Mouse (Mus musculus): ENCODE data around the gene Inpp5f.
"Not testable (repeated sequence)": the region's sequence is repeated elsewhere in the genome, so short reads cannot be mapped to it uniquely, and the experiment has no call there.

The Inpp5f gene

DNA sequence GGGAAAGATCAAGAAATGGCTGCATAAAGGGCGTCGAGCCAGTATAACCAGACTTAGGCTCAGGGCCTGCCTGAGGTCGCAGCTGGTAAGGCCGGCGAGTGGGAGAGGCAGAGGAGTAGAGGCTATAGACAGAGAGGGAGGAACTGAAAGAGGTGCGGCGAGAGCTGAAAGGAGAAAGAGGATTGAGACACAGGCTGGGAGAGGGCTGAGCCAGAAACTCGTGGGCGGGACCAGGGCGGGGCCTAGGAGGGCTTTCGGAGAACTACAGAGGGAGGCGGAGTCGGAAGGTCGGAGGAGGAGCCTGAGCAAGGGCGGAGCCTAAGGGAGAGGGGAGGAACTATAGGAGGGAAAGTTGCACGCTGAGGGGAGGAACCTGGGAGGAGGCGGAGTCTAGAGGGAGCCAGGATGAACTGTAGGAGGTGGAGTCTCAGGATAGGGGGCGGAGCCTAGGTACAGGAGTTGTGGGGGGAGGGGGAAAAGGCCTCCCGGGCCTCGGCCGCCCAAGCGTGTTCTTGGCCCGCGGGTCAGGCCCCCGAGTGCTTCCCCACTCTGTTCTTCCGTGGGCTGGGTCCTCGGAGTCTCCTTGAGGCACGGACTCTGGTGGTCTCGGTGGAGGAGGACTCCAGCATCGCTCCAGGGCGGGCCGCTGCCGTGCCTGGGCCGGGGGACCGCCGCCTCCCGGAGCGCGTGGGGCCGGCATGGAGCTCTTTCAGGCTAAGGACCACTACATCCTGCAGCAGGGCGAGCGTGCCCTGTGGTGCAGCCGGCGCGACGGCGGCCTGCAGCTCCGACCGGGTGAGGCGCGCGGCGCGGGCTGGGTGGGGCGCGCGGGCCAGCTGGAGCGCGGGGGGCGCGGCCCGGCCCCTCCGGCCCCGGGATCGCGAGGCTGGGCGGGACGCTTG, at the start of gene Inpp5f:
Gene Inpp5f, plus strand, starts transcription at position 432 of the 902 bp plus-strand sequence.
- DNase-seq (ENCODE audit: low read depth, low spot score): peak; percentile 98

DNA sequence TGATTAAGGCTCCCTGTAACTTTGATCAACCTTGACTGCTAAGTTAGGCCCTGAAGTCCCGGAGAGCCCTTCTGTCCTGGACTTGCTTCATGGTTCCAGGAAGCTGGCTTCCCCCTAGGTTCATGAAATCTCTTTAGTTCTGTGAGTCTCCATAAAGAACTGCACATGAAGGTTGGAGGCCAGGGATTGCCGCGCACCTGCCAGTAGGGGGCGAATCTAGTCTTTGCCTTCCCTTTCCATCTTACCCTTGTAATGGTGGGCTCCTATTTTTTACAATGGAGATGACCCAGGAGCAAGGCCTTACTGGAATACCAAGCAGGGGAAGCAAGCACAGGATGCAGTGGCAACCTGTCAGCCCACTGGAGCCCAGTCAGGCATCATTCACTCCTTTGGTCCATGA, 47.8 kb upstream of the Inpp5f start:
- DNase-seq (ENCODE audit: low read depth, low spot score): peak; percentile 79

DNA sequence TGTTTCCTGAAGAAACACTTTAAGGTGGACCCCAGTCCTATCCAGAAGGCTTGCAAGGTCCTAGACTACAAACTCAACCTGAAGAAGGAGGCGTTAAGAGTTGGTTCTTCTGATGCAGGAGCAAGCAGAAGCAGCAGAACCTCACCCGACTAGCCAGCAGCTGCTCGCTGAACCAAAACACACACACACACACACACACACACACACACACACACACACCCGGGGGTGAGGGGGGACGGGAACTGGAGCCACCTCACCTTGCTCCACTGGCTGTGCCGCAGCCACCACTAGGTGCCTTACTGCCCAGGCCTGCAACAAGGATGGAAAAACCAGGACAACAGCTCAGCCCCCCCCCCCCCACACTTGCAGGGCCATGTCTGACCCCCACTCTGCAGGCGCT, 44.8 kb upstream of the Inpp5f start:
- peak; percentile 15 for DNase-seq (ENCODE audit: low read depth, low spot score)

DNA sequence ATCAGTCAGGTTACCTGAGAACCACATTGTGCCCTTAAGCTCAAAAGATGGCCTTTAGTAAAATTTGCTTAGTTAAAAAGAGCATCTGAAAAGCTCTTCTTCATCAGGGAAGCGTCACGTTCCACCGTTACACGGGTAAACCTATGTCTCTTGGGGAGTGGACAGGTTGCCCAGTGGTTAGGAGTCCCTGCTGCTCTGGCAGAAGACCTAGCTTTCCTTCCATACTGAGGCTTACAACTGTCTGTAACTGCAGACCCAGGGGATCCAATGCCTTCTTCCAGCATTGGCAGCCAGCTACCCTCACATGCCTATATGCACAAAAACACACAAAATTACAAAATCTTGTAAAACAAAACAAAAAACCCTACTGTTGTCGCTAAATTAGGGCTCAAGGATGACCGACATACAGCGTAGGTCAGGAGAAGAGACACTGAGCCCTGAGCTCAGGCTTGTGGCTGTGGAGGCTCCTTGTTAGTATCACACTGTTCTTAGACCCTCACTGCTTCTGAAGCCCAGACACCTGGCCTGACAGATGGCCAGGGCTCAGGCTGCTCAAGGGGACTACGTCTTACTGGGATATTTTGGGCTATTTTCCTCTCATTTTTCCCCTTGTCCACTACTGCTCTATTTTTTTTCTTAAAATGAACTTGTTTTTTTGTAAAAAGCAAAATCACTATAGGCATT, 43.4 kb upstream of the Inpp5f start:
- DNase-seq (ENCODE audit: low read depth, low spot score): no peak

DNA sequence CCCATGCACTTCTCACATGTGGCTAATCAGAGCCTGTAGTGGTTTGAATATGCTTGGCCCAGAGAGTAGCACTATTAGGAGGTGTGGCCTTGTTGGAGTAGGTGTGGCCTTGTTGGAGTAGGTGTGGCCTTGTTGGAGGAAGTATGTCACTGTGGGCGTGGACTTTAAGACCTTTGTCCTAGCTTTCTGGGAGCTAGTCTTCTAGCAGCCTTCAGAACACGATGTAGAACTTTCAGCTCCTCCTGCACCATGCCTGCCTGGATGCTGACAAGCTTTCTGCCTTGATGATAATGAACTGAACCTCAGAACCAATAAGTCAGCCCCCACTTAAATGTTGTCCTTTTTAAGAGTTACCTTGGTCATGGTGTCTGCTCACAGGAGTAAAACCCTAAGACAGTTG, 41.7 kb upstream of the Inpp5f start:
- DNase-seq (ENCODE audit: low read depth, low spot score): peak; percentile 38

DNA sequence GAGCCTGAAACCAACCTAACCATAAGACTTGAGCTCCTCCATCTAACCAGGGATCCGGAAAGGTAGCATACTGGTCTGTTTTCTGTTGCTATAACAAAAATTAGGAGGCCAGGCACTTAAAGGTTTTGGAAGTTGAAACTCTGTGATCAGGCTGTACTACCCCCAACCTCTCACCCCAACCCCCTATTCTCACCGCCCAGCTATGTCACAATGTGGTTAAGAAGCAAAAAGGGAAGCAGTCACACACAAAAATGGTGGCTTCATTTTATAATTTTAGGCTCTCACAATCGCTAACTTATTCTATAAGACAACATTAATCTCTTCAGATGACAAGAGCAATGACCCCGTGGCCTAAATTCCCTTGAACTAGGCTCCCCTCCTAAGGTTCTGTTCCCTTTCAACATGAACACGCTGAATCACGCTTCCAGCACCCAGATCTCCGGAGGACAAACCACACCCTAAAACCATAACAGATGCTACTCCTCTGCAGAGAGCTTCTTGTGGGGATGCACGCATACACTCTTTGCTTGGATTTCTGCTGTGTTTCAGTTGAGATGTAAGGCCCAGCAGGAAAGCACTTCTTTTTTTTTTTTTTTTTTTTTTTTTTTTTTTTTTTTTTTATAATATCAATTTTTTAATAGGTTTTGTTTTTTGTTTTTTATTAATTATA, 41.0 kb upstream of the Inpp5f start:
- DNase-seq (ENCODE audit: low read depth, low spot score): no peak

DNA sequence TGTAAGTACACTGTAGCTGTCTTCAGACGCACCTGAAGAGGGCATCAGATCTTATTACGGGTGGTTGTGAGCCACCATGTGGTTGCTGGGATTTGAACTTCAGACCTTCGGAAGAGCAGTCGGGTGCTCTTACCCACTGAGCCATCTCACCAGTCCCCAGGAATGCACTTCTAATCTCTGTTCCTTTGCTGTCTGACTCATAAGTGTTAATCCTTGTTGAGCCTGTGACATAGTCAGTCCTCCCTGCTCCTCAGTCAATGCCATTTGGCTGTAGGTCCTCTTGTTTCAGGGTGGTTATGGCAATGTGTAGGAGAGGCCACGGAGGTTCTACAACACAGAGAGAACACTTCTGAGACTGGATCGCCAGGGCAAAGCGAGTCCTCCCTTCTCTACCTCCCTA, 40.5 kb upstream of the Inpp5f start:
- not testable (repeated sequence) for DNase-seq (ENCODE audit: low read depth, low spot score)

DNA sequence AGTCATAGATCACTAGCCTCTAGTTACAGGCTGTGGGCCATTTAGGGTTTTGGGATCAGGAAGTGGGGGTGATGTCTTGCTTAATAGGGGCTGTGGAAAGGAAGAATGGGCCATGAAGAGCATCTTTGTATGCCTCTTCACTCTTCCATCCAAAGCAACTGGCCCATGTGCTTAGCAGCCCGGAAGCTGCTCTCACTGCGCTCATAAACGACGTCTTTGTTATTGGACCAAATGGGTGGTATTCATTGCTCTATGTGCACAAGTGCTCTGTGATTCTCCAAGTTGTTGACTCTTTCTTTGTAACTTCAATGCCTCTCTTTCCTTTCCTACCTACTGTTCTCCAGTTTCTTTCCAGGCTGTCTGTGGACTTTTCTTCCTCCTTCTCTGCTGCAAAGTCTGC, 39.1 kb upstream of the Inpp5f start:
- DNase-seq (ENCODE audit: low read depth, low spot score): no peak

DNA sequence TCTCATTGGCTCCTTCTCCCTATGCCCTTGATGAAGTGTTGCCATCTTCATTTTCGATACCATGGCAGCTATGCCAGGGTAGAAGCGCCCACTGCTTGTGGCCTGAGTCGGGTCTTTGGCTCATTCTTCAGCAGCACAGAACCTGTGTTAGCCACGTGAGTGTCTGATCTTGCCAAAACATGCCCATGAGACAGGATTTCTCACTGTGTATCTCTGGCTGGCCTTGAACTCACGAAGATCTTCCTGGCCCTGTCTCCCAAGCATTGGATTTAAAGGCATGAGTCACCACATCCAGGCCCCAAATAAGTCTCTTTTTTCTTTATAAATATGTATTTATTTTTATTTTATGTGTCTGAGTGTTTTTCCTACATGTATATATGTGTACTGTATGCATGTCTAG, 35.9 kb upstream of the Inpp5f start:
- DNase-seq (ENCODE audit: low read depth, low spot score): no peak

DNA sequence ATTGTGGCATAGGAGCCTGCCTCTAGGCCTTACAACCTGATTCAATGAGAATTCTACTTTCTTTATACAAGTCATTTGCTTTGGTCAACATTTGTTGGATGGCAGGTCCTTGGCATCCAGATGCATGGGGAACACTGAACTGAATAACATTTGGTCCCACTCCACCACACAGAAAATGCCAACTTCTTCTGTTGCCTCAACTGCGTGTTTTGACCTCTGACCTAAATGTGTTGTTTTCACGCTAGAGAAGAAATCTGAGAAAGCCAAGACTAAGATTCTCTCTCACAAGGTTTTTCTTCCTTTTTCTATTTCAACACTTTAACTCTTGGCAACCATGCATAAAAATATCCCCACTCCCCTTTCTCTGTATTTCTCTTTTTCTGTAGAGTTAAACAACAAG, 35.3 kb upstream of the Inpp5f start:
- DNase-seq (ENCODE audit: low read depth, low spot score): no peak

DNA sequence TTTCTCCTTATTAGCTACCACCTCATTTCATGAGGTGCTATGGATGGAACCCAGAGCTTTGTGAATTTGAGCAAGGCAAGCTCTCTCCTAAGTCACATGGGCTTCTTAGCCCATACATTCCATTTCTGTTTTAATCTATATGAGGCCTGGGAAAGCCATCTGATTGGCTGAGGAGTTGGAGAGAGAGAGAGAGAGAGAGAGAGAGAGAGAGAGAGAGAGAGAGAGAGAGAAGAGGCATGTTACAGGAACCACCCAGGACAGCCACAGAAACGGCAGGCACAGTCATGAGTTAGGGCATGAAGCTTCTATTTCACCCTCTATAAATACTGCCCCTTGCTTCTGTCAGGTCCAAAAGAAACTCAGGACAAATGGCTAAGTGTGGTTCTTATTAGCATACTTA, 33.5 kb upstream of the Inpp5f start:
- no peak for DNase-seq (ENCODE audit: low read depth, low spot score)

DNA sequence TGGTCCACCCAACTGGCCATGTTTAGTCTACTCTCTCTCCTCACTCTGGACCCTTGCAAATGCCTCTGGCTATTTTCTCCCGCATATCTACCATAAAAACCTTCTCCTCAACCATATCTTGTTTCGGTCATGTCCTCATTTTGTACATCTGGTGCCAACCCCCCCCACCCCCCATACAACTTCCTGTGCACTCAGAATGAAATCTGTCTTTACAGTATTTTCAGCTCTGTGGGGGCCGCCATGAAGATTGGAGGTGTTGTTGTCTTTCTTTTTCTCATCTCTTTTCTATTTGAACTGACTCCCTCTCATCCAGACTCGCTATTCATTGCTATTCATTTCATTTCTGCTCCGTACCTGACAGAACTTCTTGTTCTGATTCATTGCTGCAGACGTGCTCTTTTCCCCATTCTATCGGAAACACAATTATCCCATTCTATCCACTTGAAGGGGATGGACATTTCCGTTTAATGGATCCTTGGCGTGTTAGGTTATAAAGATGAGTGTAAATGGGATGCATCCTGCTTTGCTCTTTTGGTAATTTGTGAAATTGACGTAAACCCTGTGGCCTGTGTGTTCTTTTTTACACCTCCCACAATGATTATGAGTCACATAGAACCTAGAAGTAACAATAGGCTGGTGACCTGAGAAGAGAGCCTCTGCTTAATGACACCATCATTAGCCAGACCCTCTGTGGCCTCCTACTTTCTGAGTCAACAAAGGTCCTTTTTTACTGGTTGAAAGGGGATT, 32.8 kb upstream of the Inpp5f start:
- DNase-seq (ENCODE audit: low read depth, low spot score): no peak

DNA sequence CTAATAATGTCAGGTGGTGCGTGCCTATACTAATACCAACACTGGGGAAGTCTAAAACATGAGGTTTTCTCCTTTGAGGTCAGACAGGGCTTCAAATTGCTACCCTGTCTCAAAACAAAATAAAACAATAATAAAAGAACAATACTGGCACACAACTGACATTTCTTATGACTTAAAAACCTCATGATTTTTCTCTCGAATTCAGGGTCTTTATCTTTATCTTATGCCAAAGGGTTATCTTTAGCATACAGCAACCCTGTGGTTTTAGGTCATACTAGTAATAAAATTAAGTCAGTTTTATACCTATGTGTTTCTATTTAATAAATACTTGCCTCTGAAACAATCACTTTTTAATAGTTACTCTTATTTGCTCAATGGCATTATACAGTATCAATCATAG, 31.7 kb upstream of the Inpp5f start:
- no peak for DNase-seq (ENCODE audit: low read depth, low spot score)

DNA sequence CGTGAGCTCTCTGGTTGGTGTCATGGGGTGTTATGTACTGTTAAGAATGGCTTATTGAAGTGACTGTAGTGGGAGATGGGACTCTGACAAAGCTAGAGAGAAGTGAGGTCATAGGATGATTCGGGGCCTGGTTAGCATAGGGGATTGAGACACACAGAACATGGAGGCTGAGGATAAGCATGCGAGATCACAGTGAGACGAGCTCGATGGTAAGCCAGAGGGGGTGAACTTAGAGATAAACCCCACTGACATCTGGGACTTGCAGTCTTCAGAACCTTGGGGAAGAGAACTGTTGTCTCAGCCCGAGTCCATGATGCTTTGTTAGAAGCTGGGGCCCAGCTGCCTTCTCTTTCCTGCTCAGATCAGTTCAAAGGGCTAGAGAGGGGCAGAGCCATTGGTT, 30.8 kb upstream of the Inpp5f start:
- DNase-seq (ENCODE audit: low read depth, low spot score): no peak

DNA sequence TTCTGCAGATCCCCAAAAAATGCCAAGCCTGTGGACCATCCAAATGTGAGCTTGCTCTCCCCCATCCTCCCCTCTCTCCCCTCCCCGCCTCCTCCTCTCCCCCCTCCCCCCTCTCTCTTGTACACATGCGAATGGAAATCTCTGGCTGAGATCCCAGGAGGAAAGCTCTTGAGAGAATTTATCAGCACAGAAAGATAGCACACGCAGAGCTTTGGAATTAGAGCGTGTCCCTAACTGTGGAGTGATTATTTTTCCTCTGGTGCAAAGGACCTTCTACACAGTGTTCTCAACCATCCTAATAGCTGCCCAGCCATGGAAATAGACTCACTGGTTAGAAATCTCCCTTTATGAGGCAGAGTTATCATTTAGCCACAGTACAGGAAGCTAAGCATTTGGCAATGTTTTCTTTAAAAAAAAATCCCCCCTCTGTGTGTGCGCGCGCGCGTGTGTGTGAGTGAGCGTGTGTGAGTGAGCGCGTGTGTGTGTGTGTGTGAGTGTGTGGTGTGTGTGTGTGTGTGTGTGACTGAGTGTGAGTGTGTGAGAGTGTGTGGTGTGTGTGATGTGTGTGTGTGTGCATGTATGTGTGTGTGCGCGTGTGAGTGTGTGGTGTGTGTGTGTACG, 29.2 kb upstream of the Inpp5f start:
- no peak for DNase-seq (ENCODE audit: low read depth, low spot score)

DNA sequence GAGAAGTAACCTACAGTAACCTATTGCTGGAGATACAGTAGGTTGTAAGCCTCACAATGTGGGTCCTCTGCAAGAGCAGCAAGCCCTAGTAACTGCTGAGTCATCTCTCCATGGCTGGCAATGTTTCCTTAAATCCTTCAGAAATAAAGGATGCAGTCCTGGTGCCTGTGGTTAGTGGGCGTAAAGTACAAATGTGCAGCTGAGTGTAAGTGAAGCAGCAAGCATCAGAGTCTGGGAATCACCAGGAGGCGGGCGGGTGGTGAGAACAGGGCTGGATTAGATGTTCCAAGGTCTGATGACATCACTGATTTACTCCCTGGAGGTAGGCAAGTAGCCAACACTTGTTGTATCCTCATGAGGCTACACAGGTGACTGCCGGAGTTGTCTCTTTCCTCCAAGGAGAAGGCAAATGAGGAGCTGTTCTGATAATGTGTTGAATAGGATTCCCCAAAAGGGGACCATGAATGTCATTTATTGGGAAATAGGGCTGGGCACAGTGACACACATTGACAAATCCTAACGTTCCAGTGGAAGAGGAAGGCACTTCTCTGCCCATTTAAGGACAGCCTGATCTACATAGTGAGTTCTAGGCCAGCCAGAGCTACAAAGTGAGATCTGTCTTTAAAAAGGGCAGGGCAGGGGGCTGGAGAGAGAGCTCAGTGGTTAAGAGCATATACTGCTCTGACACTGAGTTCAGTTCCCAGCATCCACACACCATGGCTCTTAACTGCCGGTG, 27.7 kb upstream of the Inpp5f start:
- DNase-seq (ENCODE audit: low read depth, low spot score): peak; percentile 39

DNA sequence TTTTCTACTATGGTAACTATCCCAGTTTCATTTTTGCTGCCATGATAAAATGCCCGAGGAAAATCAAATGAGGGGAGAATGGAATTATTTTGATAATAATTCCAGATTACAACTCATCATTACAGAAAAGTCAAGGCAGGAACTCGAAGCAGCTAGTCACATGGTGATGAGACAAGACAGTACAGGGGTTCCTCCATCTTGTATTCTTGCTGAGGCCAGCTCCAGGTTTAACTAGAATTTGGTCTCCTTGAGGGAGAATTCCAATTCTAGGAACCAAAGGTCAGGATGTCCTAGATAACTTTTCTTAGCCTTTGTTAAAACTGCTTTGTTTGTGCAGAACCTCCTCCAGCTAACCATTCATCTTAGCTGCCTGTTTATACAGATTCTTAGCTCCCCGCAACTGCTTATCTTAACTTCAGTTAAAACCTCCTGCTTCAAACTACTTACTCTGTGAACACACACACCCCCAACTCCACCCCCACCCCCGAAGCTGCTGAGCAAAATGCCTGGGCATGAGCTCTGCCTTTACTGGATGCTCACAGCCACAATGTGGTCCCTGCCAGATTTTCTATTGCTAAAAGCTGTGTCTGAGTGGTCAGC, 23.7 kb upstream of the Inpp5f start:
- no peak for DNase-seq (ENCODE audit: low read depth, low spot score)

DNA sequence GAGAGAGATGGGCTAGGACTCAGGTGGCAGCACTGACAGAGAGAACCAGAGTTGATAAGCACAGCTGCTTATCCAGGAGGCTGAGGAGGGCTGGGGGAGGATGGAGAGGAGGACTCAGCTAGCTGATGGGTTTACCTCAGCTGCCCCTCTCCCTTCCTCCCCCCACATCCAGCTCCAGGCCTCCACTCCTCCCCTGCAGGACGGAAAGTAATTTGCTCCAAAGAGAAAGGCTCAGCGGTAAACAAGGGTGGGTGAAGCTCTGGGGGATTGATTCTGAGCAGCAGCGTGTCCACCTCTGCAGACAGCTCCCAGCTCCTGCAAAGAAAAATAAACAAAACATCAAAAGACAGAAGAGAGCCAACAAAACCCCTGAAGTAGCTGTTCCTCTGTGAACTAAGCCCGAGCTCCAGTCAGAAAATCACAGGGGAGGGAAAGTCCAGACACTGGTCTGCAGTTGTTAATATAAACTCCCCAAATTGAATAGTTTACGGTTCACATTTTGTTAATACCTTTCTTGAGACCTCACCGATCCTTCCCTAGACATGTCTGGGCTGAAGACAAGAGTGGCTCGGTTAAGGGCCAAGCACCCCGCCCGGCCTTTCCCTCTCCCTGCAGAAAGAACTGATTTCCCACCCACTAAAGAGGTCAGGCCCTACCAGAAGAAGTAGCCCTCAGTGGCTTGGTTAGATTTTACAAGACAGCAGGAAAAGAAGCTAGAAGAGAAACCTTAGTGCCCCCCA, 19.6 kb upstream of the Inpp5f start:
- DNase-seq (ENCODE audit: low read depth, low spot score): peak; percentile 29

DNA sequence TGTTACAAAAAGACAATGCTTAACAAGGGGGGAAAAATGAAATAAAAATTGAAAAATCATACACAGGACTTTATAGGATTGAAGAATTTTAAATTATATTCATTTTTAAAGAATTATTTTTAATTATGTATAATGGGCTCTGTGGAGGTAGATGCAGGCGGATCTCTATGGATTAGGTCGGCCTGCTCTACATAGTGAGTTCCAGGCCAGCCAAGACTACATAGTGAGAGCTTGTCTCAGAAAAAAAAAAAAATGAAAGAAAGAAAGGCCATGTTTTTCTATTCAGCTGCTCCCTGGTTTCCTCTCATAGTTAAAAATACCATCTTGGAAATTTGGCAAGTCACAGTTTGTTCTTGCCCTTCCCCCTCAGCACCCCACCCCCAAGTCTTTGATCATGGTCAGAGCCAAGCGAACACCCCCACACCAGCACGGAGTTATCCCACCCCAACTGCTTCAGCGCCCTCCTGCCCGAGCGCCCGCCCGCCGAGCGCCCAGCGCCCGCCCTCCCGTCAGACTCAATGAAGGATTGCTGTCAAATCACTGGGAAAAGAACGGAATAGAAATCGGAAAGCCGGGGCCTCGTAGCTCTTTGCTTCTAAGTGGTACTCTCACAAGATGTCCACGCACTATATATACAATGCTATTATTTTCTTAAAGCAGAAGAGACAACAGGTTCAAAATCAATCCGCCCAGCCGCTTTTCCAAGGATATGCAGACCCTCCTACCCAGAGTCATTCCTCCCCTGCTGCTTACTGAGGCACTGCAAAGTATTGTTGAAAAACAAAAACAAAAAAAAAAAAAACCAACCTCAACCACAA, 18.8 kb upstream of the Inpp5f start:
- DNase-seq (ENCODE audit: low read depth, low spot score): no peak
